Mouse (Mus musculus) limb, embryonic 15.5 days (tissue): ENCODE results near the gene Gcnt2. TPM values are rescaled to one million over a fixed set of nuclear protein-coding genes. Genes with fewer than 3 reads are reported as not detected.
A peak's percentile ranks its signal among the peaks of the same experiment; 100 is the strongest.
"Not testable (repeated sequence)": the region's sequence is repeated elsewhere in the genome, so short reads cannot be mapped to it uniquely, and the experiment has no call there.

Experiments used
- ATAC-seq: fragments of 200-750 bp; cut with Nextera tagmentation; 2 replicates; pipeline ENCODE4 v1.8.0; 2017; ENCODE audit warnings: low read depth, moderate TSS enrichment; ENCODE audit not compliant: insufficient number of reproducible peaks, low FRiP score, low TSS enrichment
- H3K27ac ChIP-seq: fragments of 300-500 bp; sonication (generic); 2 replicates; pipeline ENCODE4 v1.5.1; 2015; ENCODE audit warnings: moderate library complexity, mild to moderate bottlenecking, inconsistent platforms
- H3K27me3 ChIP-seq: fragments of 300-500 bp; sonication (generic); 2 replicates; pipeline ENCODE4 v1.6.1; 2015; ENCODE audit warnings: inconsistent platforms
- H3K36me3 ChIP-seq: fragments of 300-500 bp; sonication (generic); 2 replicates; pipeline ENCODE4 v1.6.1; 2015; ENCODE audit warnings: inconsistent platforms
- H3K4me1 ChIP-seq: fragments of 300-500 bp; sonication (generic); 2 replicates; pipeline ENCODE4 v1.6.1; 2015; ENCODE audit warnings: inconsistent platforms
- H3K4me2 ChIP-seq: fragments of 300-500 bp; sonication (generic); 2 replicates; pipeline ENCODE4 v1.6.1; 2015; ENCODE audit warnings: mild to moderate bottlenecking, inconsistent platforms
- H3K4me3 ChIP-seq: fragments of 300-500 bp; sonication (generic); 2 replicates; pipeline ENCODE4 v1.5.1; 2015; ENCODE audit warnings: mild to moderate bottlenecking, inconsistent platforms
- H3K9ac ChIP-seq: fragments of 300-500 bp; sonication (generic); 2 replicates; pipeline ENCODE4 v1.6.1; 2015; ENCODE audit warnings: inconsistent platforms
- H3K9me3 ChIP-seq: fragments of 300-500 bp; sonication (generic); 2 replicates; pipeline ENCODE4 v1.6.1; 2016; ENCODE audit warnings: inconsistent platforms
- whole genome bisulfite sequencing: fragments of 180-500 bp; shearing (Covaris S2); methylation state at CpG from one replicate; pipeline ENCODE4 v1.1.7; 2015; 5-methylcytosine and 5-hydroxymethylcytosine counted together
- polyA plus RNA-seq: library from polyadenylated mRNA; unstranded; fragments of >200 nt; fragmentation: Nextera tagmentation; extraction: Ambion mirVana; gene quantifications from 2 replicates; pipeline ENCODE4 v1.2.1, GENCODE M21; 2015

Gene Gcnt2
- polyA plus RNA-seq, 1 experiment from 2014 or later = 3.4 TPM

GRCm38 (mm10) chr13:40877589-40877988 is 18.0 kb downstream of the Gcnt2 start:
- H3K36me3 ChIP-seq = no peaks in the 10 kb centered on the region
- no peak overlapping the region for H3K27ac ChIP-seq
- H3K9me3 ChIP-seq = no peaks in the 10 kb centered on the region
- no peak overlapping the region for H3K9ac ChIP-seq
- H3K4me3 ChIP-seq = no peak overlapping the region
- no peak for ATAC-seq
- no peaks in the 10 kb centered on the region for H3K4me1 ChIP-seq
- no peak overlapping the region for H3K4me2 ChIP-seq
- WGBS = 78% methylated on average over 4 of the region's 4 CpGs
- H3K27me3 ChIP-seq = no peaks in the 10 kb centered on the region

DNA sequence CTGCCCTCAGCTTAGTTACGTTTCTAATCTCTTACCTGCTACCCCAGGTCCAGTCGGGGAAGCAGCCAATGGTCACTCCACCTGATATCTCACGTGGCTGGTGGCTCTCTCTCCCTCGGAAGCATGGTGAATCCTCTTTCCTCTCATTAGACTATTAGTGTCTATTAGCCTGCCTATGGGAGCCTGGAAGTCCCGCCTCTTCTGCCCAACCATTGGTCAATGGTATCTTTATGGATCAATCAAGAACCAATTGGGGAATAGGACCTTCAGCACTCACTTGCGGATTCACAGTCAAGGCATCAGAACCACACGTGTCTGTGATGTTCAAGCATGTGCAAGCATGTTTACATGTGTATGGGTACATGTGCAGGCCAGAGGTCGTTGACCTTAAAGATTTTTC is 21.0 kb downstream of the Gcnt2 start:
- 84% methylated on average over 8 of the region's 8 CpGs for WGBS
- no peak for ATAC-seq
- H3K9me3 ChIP-seq = no peaks in the 10 kb centered on the region
- no peaks in the 10 kb centered on the region for H3K36me3 ChIP-seq
- H3K27ac ChIP-seq = no peak overlapping the region
- H3K9ac ChIP-seq = no peak overlapping the region
- H3K4me1 ChIP-seq = no peaks in the 10 kb centered on the region
- no peak overlapping the region for H3K4me2 ChIP-seq
- H3K4me3 ChIP-seq = no peak overlapping the region
- H3K27me3 ChIP-seq = no peaks in the 10 kb centered on the region

DNA sequence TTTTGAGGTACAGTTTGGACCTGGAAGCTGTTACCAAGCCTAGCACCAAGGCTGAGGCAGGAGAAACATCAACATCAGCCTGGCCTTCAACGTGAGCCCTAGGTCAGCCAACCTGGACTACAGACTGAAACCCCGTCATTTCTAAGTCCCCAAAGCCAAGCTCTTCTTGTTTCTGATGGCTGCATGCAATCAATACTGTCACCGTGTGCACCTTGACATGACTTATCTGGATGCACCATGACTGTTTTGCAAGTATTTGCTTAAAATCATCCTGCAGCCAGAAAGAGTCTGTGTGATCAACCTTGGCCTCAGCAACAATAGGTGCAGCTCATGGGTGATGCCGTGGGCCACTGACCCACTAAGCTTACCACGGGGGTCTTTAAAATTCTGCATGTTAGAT is 23.1 kb downstream of the Gcnt2 start:
- Histone ChIP-seq H3K4me2 (no peak overlapping the region), H3K36me3 (no peaks in the 10 kb centered on the region), H3K4me1 (peaks cover 14% of the 10 kb centered on the region), H3K9ac (no peak overlapping the region), H3K27me3 (peaks cover 4% of the 10 kb centered on the region; the same call in 1 of the 2 replicates), H3K4me3 (no peak overlapping the region), H3K27ac (no peak overlapping the region), H3K9me3 (no peaks in the 10 kb centered on the region)
- no peak for ATAC-seq
- 82% methylated on average over 5 of the region's 5 CpGs for WGBS

DNA sequence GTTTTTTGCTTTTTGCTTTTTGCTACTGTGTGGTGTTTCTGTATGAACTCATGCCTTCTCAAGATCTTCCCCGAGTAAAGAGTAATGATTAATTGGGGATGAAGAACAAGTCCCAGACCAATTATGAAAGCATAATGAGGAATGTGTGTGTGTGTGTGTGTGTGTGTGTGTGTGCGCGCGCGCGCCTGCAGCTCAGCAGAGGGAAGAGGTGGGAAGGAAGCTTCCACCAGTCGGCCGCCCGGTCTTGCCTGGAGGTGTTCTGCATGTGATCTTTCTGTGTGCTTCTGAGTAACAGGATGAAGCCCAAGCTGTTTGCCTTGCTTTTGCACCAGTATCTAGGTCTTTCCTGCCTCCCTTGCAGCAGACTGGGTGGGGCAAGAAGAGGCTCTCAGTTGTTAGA is 24.3 kb downstream of the Gcnt2 start:
- peaks cover 7% of the 10 kb centered on the region for H3K27me3 ChIP-seq
- no peak overlapping the region for H3K27ac ChIP-seq
- 70% methylated on average over 9 of the region's 9 CpGs for WGBS
- no peak overlapping the region for H3K4me3 ChIP-seq
- H3K9me3 ChIP-seq = no peaks in the 10 kb centered on the region
- no peak overlapping the region for H3K4me2 ChIP-seq
- no peak overlapping the region for H3K9ac ChIP-seq
- no peak for ATAC-seq
- peaks cover 17% of the 10 kb centered on the region for H3K4me1 ChIP-seq
- H3K36me3 ChIP-seq = no peaks in the 10 kb centered on the region

DNA sequence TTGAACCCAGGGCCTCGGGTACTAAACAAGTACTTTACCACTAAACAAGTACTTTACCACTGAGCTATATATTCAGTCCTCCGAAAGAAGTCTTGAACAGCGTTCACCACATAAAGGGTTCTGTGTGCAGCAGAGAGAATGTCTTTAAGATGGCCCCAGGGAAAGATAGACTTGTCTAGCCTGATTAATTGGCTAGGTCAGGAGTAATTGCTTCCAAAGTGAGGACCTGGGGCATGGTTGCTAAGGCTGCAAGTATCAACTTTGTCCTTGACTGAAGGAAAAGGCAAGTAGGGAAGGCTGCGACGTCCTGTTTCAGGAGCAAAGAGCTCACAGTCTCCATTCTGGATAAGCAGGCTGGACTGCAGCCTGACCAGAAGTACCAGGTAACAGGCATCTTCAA is 25.3 kb downstream of the Gcnt2 start:
- H3K4me1 ChIP-seq = peaks cover 17% of the 10 kb centered on the region
- 42% methylated on average over 5 of the region's 5 CpGs for WGBS
- no peak for ATAC-seq
- H3K36me3 ChIP-seq = no peaks in the 10 kb centered on the region
- H3K4me2 ChIP-seq = no peak overlapping the region
- no peak overlapping the region for H3K27ac ChIP-seq
- peaks cover 7% of the 10 kb centered on the region for H3K27me3 ChIP-seq
- H3K9ac ChIP-seq = no peak overlapping the region
- H3K9me3 ChIP-seq = no peaks in the 10 kb centered on the region
- H3K4me3 ChIP-seq = no peak overlapping the region

DNA sequence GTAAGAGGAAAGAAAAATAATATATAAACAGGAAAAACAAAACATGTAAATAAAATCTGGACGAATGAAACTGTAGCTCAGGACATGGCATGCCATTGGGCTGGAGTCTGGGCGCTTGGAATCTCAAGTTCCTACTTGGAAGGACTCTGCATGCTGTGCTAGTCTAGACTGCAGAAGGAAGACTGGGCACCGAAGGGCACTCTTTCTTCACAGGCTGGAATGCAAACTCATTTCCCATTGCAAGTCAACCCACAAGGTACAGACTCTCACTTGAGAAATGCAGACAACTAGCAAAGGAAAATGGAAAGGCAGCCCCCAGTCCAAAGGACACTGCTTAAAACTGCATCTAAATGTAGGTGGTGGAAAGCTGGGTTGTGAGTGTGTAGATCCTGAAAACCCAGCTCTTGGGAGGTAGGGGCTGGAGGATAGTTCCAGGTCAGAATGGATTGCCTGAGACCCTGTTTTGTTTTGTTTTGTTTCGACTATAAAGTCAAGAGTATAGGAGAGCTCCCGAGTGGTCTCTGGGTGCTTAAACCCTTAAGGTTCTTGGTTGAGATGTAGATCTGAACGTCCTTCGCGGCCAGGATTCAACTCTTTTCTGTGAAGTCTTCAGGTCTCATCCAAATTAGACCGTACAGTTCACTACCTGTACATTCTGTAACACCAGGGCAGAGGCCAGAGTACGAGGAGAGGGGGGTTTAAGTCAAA is 26.5 kb downstream of the Gcnt2 start:
- H3K9ac ChIP-seq = 0 out of 2 replicates have a peak overlapping the region, but pooled peaks have one; percentile 14
- no peak overlapping the region for H3K27ac ChIP-seq
- H3K4me3 ChIP-seq = peak overlapping the region; percentile 35; the same call in 1 of the 2 replicates
- H3K4me1 ChIP-seq = peaks cover 21% of the 10 kb centered on the region
- no peaks in the 10 kb centered on the region for H3K9me3 ChIP-seq
- H3K36me3 ChIP-seq = no peaks in the 10 kb centered on the region
- WGBS = 48% methylated on average over 10 of the region's 10 CpGs
- H3K27me3 ChIP-seq = peaks cover 7% of the 10 kb centered on the region
- no peak for ATAC-seq
- peak overlapping the region; percentile 55 for H3K4me2 ChIP-seq

- no peak for ATAC-seq
- Histone ChIP-seq H3K36me3 (no peaks in the 10 kb centered on the region), H3K4me2 (peak overlapping the region; percentile 55), H3K27ac (0 out of 2 replicates have a peak overlapping the region, but pooled peaks have one; percentile 11), H3K27me3 (peaks cover 7% of the 10 kb centered on the region), H3K9ac (0 out of 2 replicates have a peak overlapping the region, but pooled peaks have one; percentile 14), H3K4me3 (peak overlapping the region; percentile 35), H3K4me1 (peaks cover 21% of the 10 kb centered on the region), H3K9me3 (no peaks in the 10 kb centered on the region)
- 1% methylated on average over 22 of the region's 22 CpGs for WGBS
Observed at GRCm38 (mm10) chr13:40886643-40887381, 27.3 kb downstream of the Gcnt2 start.

GRCm38 (mm10) chr13:40890595-40890994 is 31.0 kb downstream of the Gcnt2 start:
- Histone ChIP-seq H3K27ac (no peak overlapping the region), H3K9me3 (no peaks in the 10 kb centered on the region), H3K4me3 (no peak overlapping the region), H3K27me3 (peaks cover 7% of the 10 kb centered on the region), H3K4me1 (peaks cover 21% of the 10 kb centered on the region), H3K4me2 (no peak overlapping the region), H3K36me3 (no peaks in the 10 kb centered on the region), H3K9ac (no peak overlapping the region)
- 74% methylated on average over 5 of the region's 5 CpGs for WGBS
- no peak for ATAC-seq

DNA sequence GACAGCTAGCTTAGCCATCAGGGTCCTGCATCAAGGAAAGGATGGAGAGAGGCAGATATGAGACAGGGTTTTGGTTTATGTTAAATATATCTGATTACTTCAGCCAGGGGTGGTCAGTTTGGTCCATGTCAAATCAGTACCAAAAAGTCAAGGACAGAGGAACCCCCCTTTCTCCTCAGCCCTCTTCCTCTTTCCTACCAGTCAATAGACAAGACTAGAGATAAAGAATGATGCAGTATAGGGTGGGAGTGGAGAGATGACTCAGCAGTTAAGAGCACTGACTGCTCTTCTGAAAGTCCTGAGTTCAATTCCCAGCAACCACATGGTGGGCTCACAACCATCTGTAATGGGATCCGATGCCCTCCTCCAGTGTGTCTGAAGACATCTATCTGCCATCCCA is 31.8 kb downstream of the Gcnt2 start:
- H3K9ac ChIP-seq, H3K27me3 ChIP-seq, H3K36me3 ChIP-seq, H3K4me3 ChIP-seq, ATAC-seq, H3K9me3 ChIP-seq, H3K27ac ChIP-seq, H3K4me2 ChIP-seq: not testable (repeated sequence)
- 97% methylated on average over 1 of the region's 1 CpGs for WGBS
- peaks cover 18% of the 10 kb centered on the region for H3K4me1 ChIP-seq

GRCm38 (mm10) chr13:40892043-40892442 is 32.5 kb downstream of the Gcnt2 start:
- H3K4me3 ChIP-seq = no peak overlapping the region
- whole genome bisulfite sequencing = 78% methylated on average over 7 of the region's 7 CpGs
- peaks cover 7% of the 10 kb centered on the region for H3K27me3 ChIP-seq
- H3K4me1 ChIP-seq = peaks cover 12% of the 10 kb centered on the region
- no peak overlapping the region for H3K9ac ChIP-seq
- ATAC-seq = no peak
- H3K9me3 ChIP-seq = no peaks in the 10 kb centered on the region
- H3K36me3 ChIP-seq = no peaks in the 10 kb centered on the region
- H3K27ac ChIP-seq = no peak overlapping the region
- H3K4me2 ChIP-seq = no peak overlapping the region

DNA sequence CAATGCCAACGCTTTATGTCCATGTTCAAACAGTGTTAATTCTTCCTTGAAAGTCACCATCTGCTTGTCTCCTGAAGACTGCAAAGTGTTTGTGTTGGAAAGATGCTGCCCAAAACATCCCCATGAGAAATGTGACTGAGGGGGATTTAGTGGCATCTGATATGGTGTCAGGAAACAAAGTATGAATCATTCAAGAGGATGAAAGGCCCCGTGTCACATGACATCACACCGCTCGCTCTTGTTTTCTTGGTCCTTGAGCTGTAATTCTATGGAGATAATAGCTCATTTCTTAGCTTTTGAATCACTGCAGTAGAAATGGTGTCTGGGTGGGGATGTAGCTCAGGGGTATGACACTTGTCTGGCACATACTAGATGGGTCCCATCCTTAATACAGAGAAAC is 33.0 kb downstream of the Gcnt2 start:
- no peaks in the 10 kb centered on the region for H3K36me3 ChIP-seq
- no peak for ATAC-seq
- WGBS = 80% methylated on average over 4 of the region's 4 CpGs
- H3K27me3 ChIP-seq = peaks cover 4% of the 10 kb centered on the region
- H3K9ac ChIP-seq = no peak overlapping the region
- H3K9me3 ChIP-seq = no peaks in the 10 kb centered on the region
- peaks cover 7% of the 10 kb centered on the region for H3K4me1 ChIP-seq
- H3K27ac ChIP-seq = no peak overlapping the region
- H3K4me3 ChIP-seq = no peak overlapping the region
- H3K4me2 ChIP-seq = no peak overlapping the region

- no peak overlapping the region for H3K4me3 ChIP-seq
- no peaks in the 10 kb centered on the region for H3K27me3 ChIP-seq
- no peaks in the 10 kb centered on the region for H3K36me3 ChIP-seq
- H3K27ac ChIP-seq = no peak overlapping the region
- 66% methylated on average over 3 of the region's 3 CpGs for WGBS
- H3K9me3 ChIP-seq = no peaks in the 10 kb centered on the region
- no peak overlapping the region for H3K4me2 ChIP-seq
- ATAC-seq = no peak
- H3K4me1 ChIP-seq = 0 out of 2 replicates have a peak, but pooled peaks cover 4% of the 10 kb centered on the region
- no peak overlapping the region for H3K9ac ChIP-seq
Observed at GRCm38 (mm10) chr13:40893573-40893972, 34.0 kb downstream of the Gcnt2 start.
